Mouse (Mus musculus) embryonic facial prominence, embryonic 13.5 days (tissue): Measurements from ENCODE around the gene Pik3c2a. TPM values are rescaled to one million over a fixed set of nuclear protein-coding genes. Genes with fewer than 3 reads are reported as not detected.
"Not testable (repeated sequence)": the region's sequence is repeated elsewhere in the genome, so short reads cannot be mapped to it uniquely, and the experiment has no call there.

Source experiments
- ATAC-seq: fragments of 200-750 bp; cut with Nextera tagmentation; 2 replicates; pipeline ENCODE4 v1.8.0; 2017; ENCODE audit warnings: low read depth; ENCODE audit not compliant: insufficient number of reproducible peaks, insufficient read depth, low FRiP score, low TSS enrichment
- H3K27ac ChIP-seq: fragments of 300-500 bp; sonication (generic); 2 replicates; pipeline ENCODE4 v1.5.1; 2015; ENCODE audit warnings: moderate library complexity, mild to moderate bottlenecking, inconsistent platforms
- H3K27me3 ChIP-seq: fragments of 300-500 bp; sonication (generic); 2 replicates; pipeline ENCODE4 v1.6.1; 2015; ENCODE audit warnings: mild to moderate bottlenecking, inconsistent platforms
- H3K36me3 ChIP-seq: fragments of 300-500 bp; sonication (generic); 2 replicates; pipeline ENCODE4 v1.6.1; 2015; ENCODE audit warnings: mild to moderate bottlenecking, inconsistent platforms
- H3K4me1 ChIP-seq: fragments of 300-500 bp; sonication (generic); 2 replicates; pipeline ENCODE4 v1.6.1; 2015; ENCODE audit warnings: inconsistent platforms
- H3K4me2 ChIP-seq: fragments of 300-500 bp; sonication (generic); 2 replicates; pipeline ENCODE4 v1.6.1; 2015; ENCODE audit warnings: moderate library complexity, mild to moderate bottlenecking, inconsistent platforms
- H3K4me3 ChIP-seq: fragments of 300-500 bp; sonication (generic); 2 replicates; pipeline ENCODE4 v1.5.1; 2015; ENCODE audit warnings: mild to moderate bottlenecking, inconsistent platforms
- H3K9ac ChIP-seq: fragments of 300-500 bp; sonication (generic); 2 replicates; pipeline ENCODE4 v1.6.1; 2015; ENCODE audit warnings: mild to moderate bottlenecking, inconsistent platforms
- H3K9me3 ChIP-seq: fragments of 300-500 bp; sonication (generic); 2 replicates; pipeline ENCODE4 v1.6.1; 2016; ENCODE audit warnings: inconsistent platforms
- WGBS: fragments of 180-500 bp; shearing (Covaris S2); methylation state at CpG from one replicate; pipeline ENCODE4 v1.1.7; 2015; ENCODE audit warnings: mixed read lengths; 5-methylcytosine and 5-hydroxymethylcytosine counted together
- polyA plus RNA-seq: library from polyadenylated mRNA; unstranded; fragments of >200 nt; fragmentation: Nextera tagmentation; extraction: Ambion mirVana; gene quantifications from 2 replicates; pipeline ENCODE4 v1.2.1, GENCODE M21; 2015

Pik3c2a gene
- polyA plus RNA-seq, 1 experiment from 2014 or later, result 27.8 TPM

GRCm38 (mm10) chr7:116387389-116387788, 55.9 kb downstream of the Pik3c2a start:
- not testable (repeated sequence) for H3K9ac ChIP-seq
- 89% methylated on average over 2 of the region's 2 CpGs for WGBS

GRCm38 (mm10) chr7:116379181-116379580, 64.1 kb downstream of the Pik3c2a start:
- H3K36me3 ChIP-seq, result peaks cover 42% of the 10 kb centered on the region
- H3K27ac ChIP-seq, ATAC-seq, H3K27me3 ChIP-seq, H3K4me1 ChIP-seq, H3K4me3 ChIP-seq, H3K9me3 ChIP-seq, H3K4me2 ChIP-seq, H3K9ac ChIP-seq: not testable (repeated sequence)
- 88% methylated on average over 6 of the region's 6 CpGs for WGBS

More at GRCm38 (mm10) chr7:116387389-116387788, 55.9 kb downstream of the Pik3c2a start:
- not testable (repeated sequence) for H3K9me3 ChIP-seq, H3K4me2 ChIP-seq, H3K4me3 ChIP-seq, ATAC-seq, H3K27me3 ChIP-seq, H3K4me1 ChIP-seq, H3K27ac ChIP-seq
- H3K36me3 ChIP-seq, result peaks cover 24% of the 10 kb centered on the region

- Histone ChIP-seq H3K4me1 (no peaks in the 10 kb centered on the region), H3K27ac (no peak overlapping the region), H3K4me2 (no peak overlapping the region), H3K27me3 (no peaks in the 10 kb centered on the region), H3K36me3 (peaks cover 48% of the 10 kb centered on the region), H3K9ac (no peak overlapping the region), H3K9me3 (no peaks in the 10 kb centered on the region), H3K4me3 (no peak overlapping the region)
- WGBS, result 84% methylated on average over 1 of the region's 1 CpGs
- no peak for ATAC-seq
Measured at GRCm38 (mm10) chr7:116374284-116374683, 69.0 kb downstream of the Pik3c2a start.

- 41% methylated on average over 1 of the region's 1 CpGs for WGBS
- no peak for ATAC-seq
- peaks cover 40% of the 10 kb centered on the region for H3K36me3 ChIP-seq
- H3K4me1 ChIP-seq, result peaks cover 14% of the 10 kb centered on the region
- no peaks in the 10 kb centered on the region for H3K27me3 ChIP-seq
- H3K9ac ChIP-seq, result no peak overlapping the region
- no peak overlapping the region for H3K4me3 ChIP-seq
- H3K9me3 ChIP-seq, result no peaks in the 10 kb centered on the region
- H3K4me2 ChIP-seq, result no peak overlapping the region
- no peak overlapping the region for H3K27ac ChIP-seq
Measured at GRCm38 (mm10) chr7:116336226-116336625, 107.0 kb downstream of the Pik3c2a start.

- Histone ChIP-seq H3K4me2 (peak overlapping the region; percentile 75), H3K9ac (no peak overlapping the region), H3K4me1 (peaks cover 14% of the 10 kb centered on the region), H3K27me3 (no peaks in the 10 kb centered on the region), H3K36me3 (peaks cover 42% of the 10 kb centered on the region), H3K27ac (no peak overlapping the region), H3K4me3 (peak overlapping the region; percentile 91), H3K9me3 (no peaks in the 10 kb centered on the region)
- ATAC-seq, result no peak
- 78% methylated on average over 6 of the region's 6 CpGs for WGBS
Measured at GRCm38 (mm10) chr7:116335133-116335532, 108.1 kb downstream of the Pik3c2a start.

- Histone ChIP-seq H3K4me3 (peak overlapping the region; percentile 91), H3K36me3 (peaks cover 42% of the 10 kb centered on the region), H3K9me3 (no peaks in the 10 kb centered on the region), H3K4me2 (peak overlapping the region; percentile 75), H3K27ac (peak overlapping the region; percentile 75), H3K9ac (peak overlapping the region; percentile 98), H3K27me3 (no peaks in the 10 kb centered on the region), H3K4me1 (peaks cover 14% of the 10 kb centered on the region)
- ATAC-seq, result no peak
- 16% methylated on average over 8 of the region's 8 CpGs for WGBS
Measured at GRCm38 (mm10) chr7:116334669-116335038, 108.6 kb downstream of the Pik3c2a start.

- Histone ChIP-seq H3K4me2 (peak within 1 kb of the TSS; percentile 78), H3K27me3 (no peaks in the 10 kb centered on the region), H3K9me3 (no peaks in the 10 kb centered on the region), H3K4me1 (peaks cover 14% of the 10 kb centered on the region), H3K4me3 (peak within 1 kb of the TSS; percentile 91), H3K9ac (peak within 1 kb of the TSS; percentile 98), H3K27ac (peak within 1 kb of the TSS; percentile 88), H3K36me3 (peaks cover 42% of the 10 kb centered on the region)
- WGBS, result under 1% methylated on average over 78 of the region's 78 CpGs
- peak; percentile 97 for ATAC-seq
Measured at GRCm38 (mm10) chr7:116333713-116334668, 109.3 kb downstream of the Pik3c2a start, which contains the start of gene Rps13. Rps13 (minus strand) TSS chr7:116334195.

- H3K4me2 ChIP-seq, result no peak overlapping the region
- WGBS, result 92% methylated on average over 2 of the region's 2 CpGs
- H3K9ac ChIP-seq, result no peak overlapping the region
- peaks cover 44% of the 10 kb centered on the region for H3K36me3 ChIP-seq
- no peak overlapping the region for H3K27ac ChIP-seq
- no peak for ATAC-seq
- H3K4me3 ChIP-seq, result no peak overlapping the region
- H3K9me3 ChIP-seq, result no peaks in the 10 kb centered on the region
- H3K27me3 ChIP-seq, result no peaks in the 10 kb centered on the region
- peaks cover 14% of the 10 kb centered on the region for H3K4me1 ChIP-seq
Measured at GRCm38 (mm10) chr7:116331246-116331645, 112.0 kb downstream of the Pik3c2a start.

- H3K27ac ChIP-seq, result no peak overlapping the region
- H3K4me3 ChIP-seq, result no peak overlapping the region
- no peaks in the 10 kb centered on the region for H3K9me3 ChIP-seq
- H3K4me2 ChIP-seq, result no peak overlapping the region
- H3K36me3 ChIP-seq, result peaks cover 44% of the 10 kb centered on the region
- no peak for ATAC-seq
- H3K4me1 ChIP-seq, result peaks cover 10% of the 10 kb centered on the region
- H3K9ac ChIP-seq, result no peak overlapping the region
- no peaks in the 10 kb centered on the region for H3K27me3 ChIP-seq
- WGBS, result 91% methylated on average over 4 of the region's 4 CpGs
Measured at GRCm38 (mm10) chr7:116329858-116330257, 113.4 kb downstream of the Pik3c2a start.

- Histone ChIP-seq H3K27ac (no peak overlapping the region), H3K4me3 (no peak overlapping the region), H3K4me2 (no peak overlapping the region), H3K9me3 (no peaks in the 10 kb centered on the region), H3K4me1 (peaks cover 8% of the 10 kb centered on the region), H3K9ac (no peak overlapping the region), H3K27me3 (no peaks in the 10 kb centered on the region), H3K36me3 (peaks cover 44% of the 10 kb centered on the region)
- no peak for ATAC-seq
- 81% methylated on average over 7 of the region's 7 CpGs for WGBS
Measured at GRCm38 (mm10) chr7:116328777-116329176, 114.5 kb downstream of the Pik3c2a start.

- Histone ChIP-seq H3K27ac (no peak overlapping the region), H3K36me3 (peaks cover 42% of the 10 kb centered on the region), H3K27me3 (no peaks in the 10 kb centered on the region), H3K4me3 (no peak overlapping the region), H3K9me3 (no peaks in the 10 kb centered on the region), H3K9ac (no peak overlapping the region), H3K4me2 (no peak overlapping the region), H3K4me1 (peaks cover 5% of the 10 kb centered on the region)
- 85% methylated on average over 5 of the region's 5 CpGs for WGBS
- ATAC-seq, result no peak
Measured at GRCm38 (mm10) chr7:116327901-116328300, 115.3 kb downstream of the Pik3c2a start.
